Mouse (Mus musculus) E14TG2a.4 (cell line): ENCODE measurements around the gene Atf6b.
A peak's percentile ranks its signal among the peaks of the same experiment; 100 is the strongest.

Experiments
- H3K27me3 ChIP-seq: 2 replicates; pipeline ENCODE4 v1.6.1; 2014; ENCODE audit warnings: low read length, control low read depth; ENCODE audit not compliant: insufficient read depth
- H3K36me3 ChIP-seq: 2 replicates; pipeline ENCODE4 v1.6.1; 2014; ENCODE audit warnings: low read length, control low read depth; ENCODE audit not compliant: insufficient read depth
- H3K4me1 ChIP-seq: replicated peaks from 2 replicates; pipeline ENCODE4 v1.6.1; 2014; ENCODE audit warnings: low read depth, low read length, control low read depth
- H3K4me3 ChIP-seq: replicated peaks from 2 replicates; pipeline ENCODE4 v1.5.1; 2014; ENCODE audit warnings: mild to moderate bottlenecking, low read length
- H3K9me3 ChIP-seq: 2 replicates; pipeline ENCODE4 v1.6.1; 2014; ENCODE audit warnings: low read length, control low read depth
- CTCF ChIP-seq: conservative IDR thresholded peaks from 2 replicates; pipeline ENCODE4 v1.5.1; 2014; ENCODE audit warnings: low read length
- NANOG ChIP-seq: IDR thresholded peaks from 2 replicates; pipeline ENCODE4 v1.6.1; 2014; ENCODE audit warnings: borderline replicate concordance, low read length, mixed read lengths
- POU5F1 ChIP-seq: IDR thresholded peaks from 2 replicates; pipeline ENCODE4 v1.6.1; 2014; ENCODE audit warnings: low read length, borderline replicate concordance

Gene Atf6b

GRCm38 (mm10) chr17:34623161-34623560 lies 23.8 kb upstream of the Atf6b start:
- H3K4me1 ChIP-seq, result peaks cover 50% of the 10 kb centered on the region
- peaks cover 25% of the 10 kb centered on the region for H3K36me3 ChIP-seq
- peaks cover 16% of the 10 kb centered on the region for H3K27me3 ChIP-seq
- H3K9me3 ChIP-seq, result no peaks in the 10 kb centered on the region
- TF ChIP-seq NANOG, result no peak
- no peak for TF ChIP-seq POU5F1
- TF ChIP-seq CTCF, result peak; percentile 15; the same call in 1 of the 2 replicates
- peak overlapping the region; percentile 45 for H3K4me3 ChIP-seq

GRCm38 (mm10) chr17:34624981-34625380 lies 22.0 kb upstream of the Atf6b start:
- peaks cover 25% of the 10 kb centered on the region for H3K36me3 ChIP-seq
- H3K27me3 ChIP-seq, result peaks cover 34% of the 10 kb centered on the region
- TF ChIP-seq NANOG (no peak), CTCF (no peak), POU5F1 (no peak)
- peaks cover 64% of the 10 kb centered on the region for H3K4me1 ChIP-seq
- no peak overlapping the region for H3K4me3 ChIP-seq
- H3K9me3 ChIP-seq, result no peaks in the 10 kb centered on the region

GRCm38 (mm10) chr17:34626062-34626772 lies 20.7 kb upstream of the Atf6b start:
- Histone ChIP-seq H3K4me1 (peaks cover 69% of the 10 kb centered on the region), H3K27me3 (peaks cover 46% of the 10 kb centered on the region), H3K36me3 (peaks cover 22% of the 10 kb centered on the region), H3K9me3 (no peaks in the 10 kb centered on the region), H3K4me3 (peak overlapping the region; percentile 86)
- TF ChIP-seq NANOG (no peak), CTCF (no peak), POU5F1 (no peak)

GRCm38 (mm10) chr17:34626773-34627092 lies 20.2 kb upstream of the Atf6b start:
- peaks cover 20% of the 10 kb centered on the region for H3K36me3 ChIP-seq
- H3K4me1 ChIP-seq, result peaks cover 74% of the 10 kb centered on the region
- peak overlapping the region; percentile 86 for H3K4me3 ChIP-seq
- no peaks in the 10 kb centered on the region for H3K9me3 ChIP-seq
- H3K27me3 ChIP-seq, result peaks cover 52% of the 10 kb centered on the region
- TF ChIP-seq POU5F1, result no peak
- no peak for TF ChIP-seq CTCF
- TF ChIP-seq NANOG, result no peak

- peak overlapping the region; percentile 86 for H3K4me3 ChIP-seq
- peaks cover 52% of the 10 kb centered on the region for H3K27me3 ChIP-seq
- TF ChIP-seq POU5F1 (no peak), NANOG (no peak), CTCF (no peak)
- peaks cover 15% of the 10 kb centered on the region for H3K36me3 ChIP-seq
- no peaks in the 10 kb centered on the region for H3K9me3 ChIP-seq
- H3K4me1 ChIP-seq, result peaks cover 75% of the 10 kb centered on the region
These were observed 19.6 kb upstream of the Atf6b start for GRCm38 (mm10) chr17:34627093-34627942.

GRCm38 (mm10) chr17:34627943-34628643 lies 18.9 kb upstream of the Atf6b start, which contains the start of gene Ppt2:
Gene Ppt2 (minus strand): TSS chr17:34628510.
- Histone ChIP-seq H3K36me3 (peaks cover 8% of the 10 kb centered on the region), H3K4me1 (peaks cover 74% of the 10 kb centered on the region), H3K4me3 (peak within 1 kb of the TSS; percentile 86), H3K27me3 (peaks cover 52% of the 10 kb centered on the region), H3K9me3 (no peaks in the 10 kb centered on the region)
- TF ChIP-seq CTCF (no peak), POU5F1 (no peak), NANOG (no peak)

- TF ChIP-seq CTCF (no peak), POU5F1 (no peak), NANOG (no peak)
- peaks cover 52% of the 10 kb centered on the region for H3K27me3 ChIP-seq
- peak overlapping the region; percentile 86 for H3K4me3 ChIP-seq
- H3K9me3 ChIP-seq, result no peaks in the 10 kb centered on the region
- H3K4me1 ChIP-seq, result peaks cover 76% of the 10 kb centered on the region
- peaks cover 8% of the 10 kb centered on the region; the same call in 1 of the 2 replicates for H3K36me3 ChIP-seq
These were observed 18.3 kb upstream of the Atf6b start for GRCm38 (mm10) chr17:34628644-34628967.

GRCm38 (mm10) chr17:34629221-34629751 lies 17.7 kb upstream of the Atf6b start, which contains the start of gene Prrt1:
Gene Prrt1 (plus strand): TSS chr17:34629533.
- peaks cover 8% of the 10 kb centered on the region; the same call in 1 of the 2 replicates for H3K36me3 ChIP-seq
- TF ChIP-seq POU5F1 (no peak), NANOG (no peak), CTCF (no peak)
- no peaks in the 10 kb centered on the region for H3K9me3 ChIP-seq
- H3K4me1 ChIP-seq, result peaks cover 77% of the 10 kb centered on the region
- H3K4me3 ChIP-seq, result peak within 1 kb of the TSS; percentile 86
- H3K27me3 ChIP-seq, result peaks cover 52% of the 10 kb centered on the region
